Mouse (Mus musculus) spleen, postnatal 4 days (tissue): Measurements from ENCODE around the gene Fibcd1.

ENCODE experiments used
- DNase-seq, 2 experiments: peaks; one replicate each; pipeline ENCODE4 v3.0.0; 2022; ENCODE audit warnings: low spot score in 2 of 2

The Fibcd1 gene

GRCm38 (mm10) chr2:31858500-31858899 is 12.7 kb upstream of the Fibcd1 start:
- DNase-seq: no peak

- no peak for DNase-seq
Observed at GRCm38 (mm10) chr2:31857180-31857579, 11.4 kb upstream of the Fibcd1 start.

GRCm38 (mm10) chr2:31855991-31856390 is 10.2 kb upstream of the Fibcd1 start:
- DNase-seq: peak in 1 of 2 experiments; percentile 61

- no peak for DNase-seq
Observed at GRCm38 (mm10) chr2:31850141-31850540, 4.3 kb upstream of the Fibcd1 start.

GRCm38 (mm10) chr2:31847908-31848307 is 2.1 kb upstream of the Fibcd1 start:
- peak; percentile 45 to 73 for DNase-seq

- no peak for DNase-seq
Observed at GRCm38 (mm10) chr2:31846692-31847660, 1.2 kb upstream of the Fibcd1 start.

- DNase-seq: no peak
Observed at GRCm38 (mm10) chr2:31845512-31845895, 301 bp downstream of the Fibcd1 start.

GRCm38 (mm10) chr2:31844729-31845136 is 1.1 kb downstream of the Fibcd1 start:
- no peak for DNase-seq

- no peak for DNase-seq
Observed at GRCm38 (mm10) chr2:31838868-31839267, 6.9 kb downstream of the Fibcd1 start.

GRCm38 (mm10) chr2:31836985-31837384 is 8.8 kb downstream of the Fibcd1 start:
- no peak for DNase-seq

GRCm38 (mm10) chr2:31836091-31836490 is 9.7 kb downstream of the Fibcd1 start:
- DNase-seq: no peak

GRCm38 (mm10) chr2:31828311-31828825 is 17.4 kb downstream of the Fibcd1 start:
- no peak for DNase-seq

GRCm38 (mm10) chr2:31827877-31828276 is 17.9 kb downstream of the Fibcd1 start:
- no peak for DNase-seq

GRCm38 (mm10) chr2:31826094-31827085 is 19.4 kb downstream of the Fibcd1 start:
- DNase-seq: no peak

GRCm38 (mm10) chr2:31825469-31825911 is 20.3 kb downstream of the Fibcd1 start:
- DNase-seq: no peak

GRCm38 (mm10) chr2:31823933-31824730 is 21.7 kb downstream of the Fibcd1 start:
- DNase-seq: peak; percentile 33 to 78

GRCm38 (mm10) chr2:31822524-31823371 is 23.1 kb downstream of the Fibcd1 start:
- peak; percentile 66 to 82 for DNase-seq

- peak; percentile 63 to 86 for DNase-seq
Observed at GRCm38 (mm10) chr2:31815367-31815766, 30.4 kb downstream of the Fibcd1 start.

- no peak for DNase-seq
Observed at GRCm38 (mm10) chr2:31814699-31815098, 31.1 kb downstream of the Fibcd1 start.

GRCm38 (mm10) chr2:31813641-31814040 is 32.2 kb downstream of the Fibcd1 start:
- no peak for DNase-seq
